Mouse (Mus musculus) heart, postnatal 0 days (tissue): ENCODE measurements around the gene Grik1.

Experiments used
- CTCF ChIP-seq: IDR thresholded peaks from 2 replicates; pipeline ENCODE4 v1.5.1; 2016; ENCODE audit warnings: antibody characterized with exemption, control low read depth, low read depth
- EP300 ChIP-seq: IDR thresholded peaks from 2 replicates; pipeline ENCODE4 v1.6.1; 2016; ENCODE audit warnings: antibody characterized with exemption, low read depth

GRCm38 (mm10) chr16:88125098-88125497 lies 165.0 kb downstream of the Grik1 start:
- TF ChIP-seq CTCF (no peak), EP300 (no peak)
